Mouse (Mus musculus): ENCODE results near the gene Pold1.

Pold1 gene

GRCm38 (mm10) chr7:44484109-44484508 lies 64.5 kb downstream of the Pold1 start:
- in situ Hi-C loops (cut with MboI; ENCODE audit: low pct_unique_long_range_greater_than_20kb in 1 of 2, low sequenced_read_pairs in 2 of 2, unreplicated experiment in 1 of 2) = no loop called here

DNA sequence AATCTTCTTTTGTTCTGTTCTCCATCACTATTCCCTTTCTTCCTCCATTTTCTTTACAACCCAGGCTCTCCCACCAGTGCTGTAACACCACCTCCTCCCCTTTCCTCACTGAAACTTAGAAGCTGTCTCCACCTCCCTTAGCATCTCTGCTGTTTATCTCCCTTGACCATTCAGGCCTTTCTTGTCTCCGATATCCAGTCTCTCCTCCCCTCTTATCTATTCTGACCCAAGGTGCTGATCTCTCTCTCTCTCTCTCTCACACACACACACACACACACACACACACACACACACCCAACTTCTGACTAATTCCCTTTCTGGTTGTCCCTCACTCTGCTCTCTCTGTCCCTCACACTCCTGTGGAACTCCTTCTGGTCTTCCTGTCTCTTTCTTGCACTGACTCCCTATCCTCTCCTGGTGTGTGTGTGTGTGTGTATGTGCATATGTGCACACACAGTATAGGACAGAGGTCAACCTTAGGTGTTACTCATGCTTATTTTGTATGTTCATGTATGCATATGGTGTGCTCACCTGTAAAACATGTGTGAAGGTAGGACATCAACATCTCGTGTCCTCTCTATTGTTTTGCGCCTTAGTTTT lies 65.7 kb downstream of the Pold1 start:
- in situ Hi-C loops (cut with MboI; ENCODE audit: low pct_unique_long_range_greater_than_20kb in 1 of 2, low sequenced_read_pairs in 2 of 2, unreplicated experiment in 1 of 2) = no loop called here
